Mouse (Mus musculus): ENCODE measurements around the gene Cpt1a.

The Cpt1a gene

GRCm38 (mm10) chr19:3428057-3428830 lies 106.1 kb downstream of the Cpt1a start:
- no peak for DNase-seq (ENCODE audit: low spot score)

GRCm38 (mm10) chr19:3429156-3429816 lies 107.2 kb downstream of the Cpt1a start:
- DNase-seq (ENCODE audit: low spot score) = no peak

- DNase-seq (ENCODE audit: low spot score) = no peak
These were observed 108.9 kb downstream of the Cpt1a start for GRCm38 (mm10) chr19:3431066-3431465.

- no peak for DNase-seq (ENCODE audit: low spot score)
These were observed 109.8 kb downstream of the Cpt1a start for GRCm38 (mm10) chr19:3431969-3432368.

- DNase-seq (ENCODE audit: low spot score) = no peak
These were observed 112.0 kb downstream of the Cpt1a start for GRCm38 (mm10) chr19:3434124-3434523.

GRCm38 (mm10) chr19:3434641-3435040 lies 112.5 kb downstream of the Cpt1a start:
- no peak for DNase-seq (ENCODE audit: low spot score)
